Mouse (Mus musculus) layer of hippocampus, postnatal 36 days (tissue): ENCODE data around the gene Il1rl2. TPM values are rescaled to one million over a fixed set of nuclear protein-coding genes. Genes with fewer than 3 reads are reported as not detected.
"Not testable (repeated sequence)": the region's sequence is repeated elsewhere in the genome, so short reads cannot be mapped to it uniquely, and the experiment has no call there.

Source experiments
- DNase-seq, 2 experiments: peaks; one replicate each; pipeline ENCODE4 v3.0.0; 2022
- total RNA-seq, 2 experiments: library from RNA; stranded (reverse); gene quantifications; 2 replicates each; pipeline ENCODE4 v1.2.3; 2021

Gene Il1rl2
- under 1 TPM; 0.42 to 0.61 TPM for total RNA-seq

DNA sequence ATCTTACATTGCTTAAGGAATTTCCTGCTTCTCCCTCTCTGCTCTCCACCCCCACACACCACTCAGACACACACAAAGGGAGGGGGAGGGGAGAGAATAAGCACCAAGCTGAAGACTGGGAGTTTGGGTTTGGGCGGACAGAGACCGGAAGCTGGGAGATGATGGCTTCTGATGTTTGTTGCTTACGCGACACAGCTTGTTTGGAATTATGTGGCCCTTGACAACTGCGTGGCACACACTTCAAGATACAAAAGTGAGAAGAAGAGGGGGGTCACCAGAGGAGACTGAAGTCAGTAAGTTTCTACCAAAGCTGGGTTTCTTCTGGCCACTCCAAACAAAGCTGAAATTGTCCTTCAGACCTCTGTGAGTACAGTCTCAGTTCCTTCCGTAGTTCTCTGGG lies at the start of gene Il1rl2:
Gene Il1rl2, plus strand, starts transcription at position 154 of the 400 bp plus-strand sequence.
- no peak for DNase-seq

DNA sequence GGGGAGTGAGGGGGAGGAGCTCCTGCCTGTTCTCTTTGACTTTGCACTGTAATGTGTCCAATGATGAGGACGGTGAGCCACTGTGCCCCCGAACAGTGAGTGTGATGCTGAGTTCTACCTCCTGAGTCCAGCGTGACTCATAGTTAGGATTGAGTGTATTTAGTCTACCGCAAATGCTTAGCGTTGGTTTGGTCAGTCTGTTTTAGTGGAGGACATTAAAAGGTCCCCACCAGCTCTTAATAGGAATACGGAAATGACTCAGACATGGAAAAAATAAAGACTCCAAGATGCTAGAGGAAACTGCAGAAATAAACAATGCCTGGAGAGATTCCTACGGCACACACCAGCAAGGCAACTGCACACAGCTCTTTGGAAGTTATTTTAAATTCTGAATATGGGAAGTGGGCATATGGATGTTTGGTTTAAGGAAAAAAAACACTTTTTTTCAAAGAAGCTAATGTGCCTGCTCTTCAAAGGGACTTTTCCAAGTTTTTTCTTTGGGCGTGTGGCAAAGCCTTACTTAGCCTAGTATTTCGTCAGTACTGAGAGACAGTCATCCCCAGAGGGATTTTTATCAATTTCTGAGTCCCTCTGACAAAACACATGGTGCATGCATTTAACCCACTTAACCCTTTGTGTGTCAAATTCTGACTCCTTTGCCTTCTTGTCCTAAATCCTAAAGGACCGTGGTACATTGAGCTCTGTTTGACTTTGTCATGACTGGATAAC lies 49.0 kb upstream of the Il1rl2 start:
- no peak for DNase-seq

DNA sequence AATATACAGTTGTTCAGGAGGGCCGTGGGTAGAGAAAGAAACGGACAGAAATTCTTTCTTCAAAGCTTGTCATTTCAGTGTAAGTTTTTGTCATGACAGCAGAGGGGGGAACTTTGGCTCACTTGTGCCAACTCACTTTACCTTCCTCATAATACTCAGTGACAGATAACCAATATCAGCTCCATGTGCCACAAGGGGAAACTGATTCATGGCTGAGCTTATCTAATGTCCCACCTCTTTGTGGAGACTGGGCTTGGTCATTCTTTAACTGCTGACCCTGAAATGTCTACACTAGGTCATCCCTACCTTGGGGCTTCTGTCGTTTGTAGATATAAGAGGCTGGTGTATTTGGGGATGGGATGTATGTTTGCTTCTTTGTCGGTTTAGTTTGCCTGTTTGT lies 46.5 kb upstream of the Il1rl2 start:
- DNase-seq = no peak

DNA sequence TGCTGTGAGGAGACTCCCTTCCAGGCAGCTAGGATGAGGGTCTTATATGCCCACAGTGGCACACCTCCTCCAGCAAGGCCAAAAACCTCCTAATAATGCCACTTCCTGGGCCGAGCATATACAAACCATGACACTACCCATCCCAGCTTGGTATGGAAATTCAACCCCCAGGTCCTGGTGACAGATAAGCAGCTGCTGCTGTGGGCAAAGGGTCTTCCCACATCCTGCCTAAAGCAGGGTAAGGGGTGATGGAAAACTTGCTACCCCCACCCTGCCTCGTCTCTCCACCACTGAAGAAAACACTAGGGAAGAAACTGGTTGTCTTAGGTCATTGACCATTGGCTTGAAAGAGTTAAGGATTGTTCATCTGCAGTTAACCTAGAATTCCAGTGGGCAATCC lies 45.7 kb upstream of the Il1rl2 start:
- DNase-seq = no peak

DNA sequence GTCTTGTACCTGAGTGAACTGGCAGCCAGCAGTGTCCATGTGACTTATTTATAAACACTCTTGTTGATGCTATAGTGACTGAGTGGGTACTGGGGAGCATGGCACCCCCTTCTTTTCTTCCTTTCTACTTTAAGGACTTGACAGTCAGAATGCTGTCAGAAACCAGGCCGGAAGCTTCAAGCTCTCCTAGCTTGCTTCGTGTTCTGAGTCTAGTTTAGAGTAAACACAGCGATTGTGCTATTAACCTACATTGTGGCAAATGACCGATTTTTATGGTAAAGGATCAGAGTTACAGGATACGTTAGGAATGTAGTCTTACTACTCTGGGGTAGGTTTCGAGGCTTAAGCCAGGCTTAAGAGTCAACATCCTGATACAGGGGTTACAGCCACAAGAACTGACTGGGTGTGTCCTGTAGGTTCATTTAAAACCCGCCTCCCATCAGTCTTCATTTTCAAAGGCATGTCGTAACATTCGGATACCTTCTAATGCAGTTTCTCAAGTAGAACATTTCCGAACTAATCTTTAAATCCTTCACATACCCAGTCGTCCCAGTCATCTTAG lies 45.1 kb upstream of the Il1rl2 start:
- DNase-seq = no peak

DNA sequence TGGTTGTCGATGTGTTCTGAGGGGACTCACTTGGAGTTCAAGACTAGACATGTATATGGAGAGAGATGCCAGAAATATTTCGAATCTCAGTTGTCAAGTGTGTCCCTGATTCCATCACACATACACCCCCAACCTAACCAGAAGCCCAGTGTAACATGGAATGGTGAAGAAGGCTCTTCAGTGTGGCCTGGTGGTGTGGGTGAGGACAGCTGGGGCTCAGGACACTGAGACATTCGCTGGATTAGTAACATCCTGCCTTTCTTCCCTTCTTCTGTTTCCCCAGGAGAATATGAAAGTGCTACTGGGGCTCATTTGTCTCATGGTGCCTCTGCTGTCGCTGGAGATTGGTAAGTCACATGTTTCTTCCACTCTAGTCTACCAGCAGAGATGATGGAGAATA lies 42.5 kb upstream of the Il1rl2 start:
- no peak for DNase-seq

DNA sequence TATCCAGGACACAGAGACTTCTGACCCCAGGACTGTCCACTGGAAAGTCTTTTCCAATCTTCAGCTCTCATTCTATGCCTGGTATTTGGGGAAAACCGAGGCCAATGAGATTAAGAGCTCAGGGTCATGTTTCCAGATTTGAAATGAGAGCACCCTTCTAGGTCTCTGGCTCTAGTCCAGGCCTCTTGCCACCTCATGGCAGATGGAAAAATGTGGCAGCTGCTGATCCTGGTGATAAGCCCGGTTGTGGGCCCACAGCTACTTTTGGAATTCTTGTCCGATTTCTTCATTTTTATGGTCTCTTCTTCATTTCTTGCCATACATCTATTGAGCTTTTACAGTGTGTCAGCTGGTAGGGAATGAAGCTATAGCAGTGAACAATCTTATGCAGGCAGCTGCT lies 42.0 kb upstream of the Il1rl2 start:
- no peak for DNase-seq

DNA sequence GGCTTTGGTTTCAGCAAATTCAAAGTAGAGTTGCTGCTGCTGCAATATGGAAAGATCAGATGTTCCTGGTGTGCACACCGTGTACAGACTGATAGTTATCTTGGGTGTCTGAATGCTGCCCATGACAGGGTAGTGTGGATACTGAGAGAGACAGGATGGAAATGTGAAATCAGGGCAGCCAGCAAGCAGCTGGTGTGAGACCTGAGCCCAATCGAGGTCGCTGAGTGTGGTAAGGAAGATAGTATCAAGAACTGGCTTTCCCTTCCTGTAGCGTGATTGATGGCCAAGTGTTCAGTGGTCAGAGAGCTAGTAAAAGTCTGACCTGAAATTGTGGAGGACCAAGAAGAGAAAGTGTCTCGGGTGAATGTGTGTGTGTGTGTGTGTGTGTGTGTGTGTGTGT lies 40.4 kb upstream of the Il1rl2 start:
- DNase-seq = no peak

DNA sequence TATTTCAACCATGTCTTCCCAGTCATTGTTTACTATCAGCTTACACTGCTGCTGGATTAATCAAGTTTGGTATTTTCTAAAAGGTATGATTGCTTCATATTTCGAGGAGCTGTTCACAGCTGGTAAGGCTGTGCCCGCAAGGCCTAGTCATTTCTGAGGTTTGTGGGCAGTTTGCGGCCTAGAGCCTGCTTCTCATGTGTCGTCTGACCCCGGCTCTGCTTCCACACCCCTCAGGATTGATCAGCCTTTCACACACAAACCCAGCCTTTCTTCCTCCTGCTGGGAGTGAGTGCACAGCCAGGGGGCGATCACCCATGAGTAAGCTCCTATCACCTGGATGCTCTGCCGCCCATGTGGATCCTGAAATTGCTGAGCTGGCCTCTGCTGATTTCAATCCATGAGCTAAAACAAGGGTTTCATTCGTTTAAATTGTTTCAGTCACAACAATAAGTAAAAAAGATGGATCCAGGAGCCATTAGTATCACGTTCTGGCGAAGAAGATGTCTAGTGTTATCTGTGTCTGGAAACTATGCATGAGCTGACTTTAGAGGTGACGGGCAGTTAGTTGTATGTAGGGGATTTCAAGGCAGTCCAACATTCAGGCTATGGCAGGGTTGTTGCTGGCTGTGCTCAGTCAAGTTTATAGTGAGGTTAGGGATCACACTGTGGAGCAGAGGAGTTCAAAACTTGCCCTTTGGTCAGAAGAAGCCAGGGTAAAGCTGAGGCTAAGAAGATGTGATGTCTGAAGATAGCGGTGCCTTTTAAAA lies 33.7 kb upstream of the Il1rl2 start:
- DNase-seq = no peak

DNA sequence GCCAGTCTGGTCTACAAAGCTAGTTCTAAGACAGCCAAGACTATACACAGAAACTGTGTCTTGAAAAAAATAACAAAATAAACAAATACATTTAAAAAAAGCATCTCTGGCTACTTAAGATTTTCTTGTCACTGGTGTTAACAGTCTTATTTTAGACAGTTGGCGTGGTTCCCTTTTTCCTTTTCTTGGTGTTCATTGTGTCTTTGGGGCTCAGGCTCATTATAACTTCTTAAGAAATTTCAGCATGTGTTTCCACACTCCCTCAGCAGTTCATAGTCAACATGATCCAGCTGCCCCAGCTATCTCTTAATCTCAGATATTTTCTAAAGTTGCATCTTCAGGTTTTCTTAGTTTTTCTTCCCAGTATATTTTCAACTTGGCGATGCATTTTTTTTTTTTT lies 32.2 kb upstream of the Il1rl2 start:
- DNase-seq = no peak

DNA sequence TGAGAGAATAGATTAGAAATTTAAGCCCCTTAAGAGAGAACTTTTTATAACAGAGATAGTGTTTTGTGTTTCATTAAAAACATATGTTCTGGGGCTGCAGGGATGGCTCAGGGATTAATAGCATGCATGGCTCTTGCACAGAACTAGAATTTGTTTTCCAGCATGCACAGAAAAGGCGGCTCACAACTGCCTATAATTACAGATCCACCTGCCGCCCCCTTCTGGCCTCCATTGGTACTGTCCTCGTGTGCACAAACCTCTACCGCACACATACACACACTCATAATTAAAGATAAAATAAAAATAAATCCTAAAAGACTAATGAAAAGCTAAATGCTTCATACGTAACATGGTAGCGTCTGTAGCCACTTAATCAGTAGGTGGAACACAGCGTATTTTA lies 30.5 kb upstream of the Il1rl2 start:
- DNase-seq = no peak

DNA sequence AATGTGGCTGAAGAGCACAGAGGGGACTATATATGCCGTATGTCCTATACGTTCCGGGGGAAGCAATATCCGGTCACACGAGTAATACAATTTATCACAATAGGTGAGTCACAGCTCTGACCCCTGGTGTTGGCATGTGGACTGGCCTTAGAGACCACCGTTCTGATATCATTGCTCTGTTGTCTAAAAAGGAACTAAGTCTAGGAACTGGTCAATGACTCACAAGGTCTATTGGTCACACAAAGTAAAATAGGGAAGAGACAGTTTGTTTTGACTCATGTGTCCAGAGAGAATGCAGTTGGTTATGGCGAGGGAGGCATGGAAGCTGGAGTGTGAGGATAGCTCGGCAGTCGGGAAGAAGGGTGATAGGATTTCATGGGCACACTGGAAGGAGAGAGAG lies 29.6 kb upstream of the Il1rl2 start:
- DNase-seq = no peak

DNA sequence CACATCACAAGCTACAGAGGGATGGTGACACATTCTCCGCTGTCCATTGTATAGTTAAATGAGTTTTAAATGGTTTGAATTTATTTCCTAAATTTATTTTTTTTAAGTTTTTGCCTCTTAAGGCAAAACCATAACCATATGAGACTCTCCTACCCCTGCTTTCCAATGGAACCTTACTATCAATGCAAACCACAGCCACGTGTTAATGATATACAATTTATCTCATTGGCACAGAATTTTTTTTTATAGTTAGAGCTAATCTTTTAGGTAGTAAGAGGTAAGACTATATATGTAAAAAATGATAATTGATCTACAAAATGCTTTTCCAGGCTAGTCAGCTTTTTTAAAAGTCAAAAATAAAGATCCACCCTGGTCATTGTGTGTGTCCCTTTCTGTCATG lies 26.4 kb upstream of the Il1rl2 start:
- DNase-seq = no peak

DNA sequence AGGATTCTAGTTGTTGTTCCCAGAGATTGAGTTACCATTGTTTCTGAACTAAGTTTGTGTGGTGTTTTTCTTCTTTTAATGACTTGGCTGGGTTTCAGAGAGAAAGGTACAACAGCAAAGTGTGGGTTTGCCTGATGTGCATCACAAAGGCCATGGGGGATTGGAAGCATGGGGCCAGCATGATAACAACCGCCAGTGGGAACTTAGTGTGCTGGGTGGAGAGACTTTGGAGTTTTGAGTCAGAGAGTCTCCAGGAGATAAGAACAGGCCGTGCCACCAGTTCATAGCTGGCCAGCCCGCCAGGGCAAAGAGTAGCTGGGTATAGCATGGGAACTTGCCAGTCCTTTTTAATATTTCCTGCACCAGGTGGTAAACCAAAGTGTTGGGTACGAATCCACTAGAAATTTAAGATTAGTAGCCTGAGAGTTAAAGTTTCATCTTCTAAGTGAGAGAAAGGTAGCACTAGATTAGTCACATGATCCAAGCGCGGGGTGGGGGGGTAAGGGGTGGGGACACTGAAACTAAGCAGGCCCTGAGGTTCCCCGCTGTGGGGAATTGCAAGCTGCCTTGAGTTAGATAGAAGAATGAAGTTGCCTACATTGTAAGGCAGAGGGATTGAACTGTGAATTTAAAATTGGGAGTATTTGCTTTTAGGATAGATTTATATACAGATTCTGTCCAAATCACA lies 21.1 kb upstream of the Il1rl2 start:
- no peak for DNase-seq

DNA sequence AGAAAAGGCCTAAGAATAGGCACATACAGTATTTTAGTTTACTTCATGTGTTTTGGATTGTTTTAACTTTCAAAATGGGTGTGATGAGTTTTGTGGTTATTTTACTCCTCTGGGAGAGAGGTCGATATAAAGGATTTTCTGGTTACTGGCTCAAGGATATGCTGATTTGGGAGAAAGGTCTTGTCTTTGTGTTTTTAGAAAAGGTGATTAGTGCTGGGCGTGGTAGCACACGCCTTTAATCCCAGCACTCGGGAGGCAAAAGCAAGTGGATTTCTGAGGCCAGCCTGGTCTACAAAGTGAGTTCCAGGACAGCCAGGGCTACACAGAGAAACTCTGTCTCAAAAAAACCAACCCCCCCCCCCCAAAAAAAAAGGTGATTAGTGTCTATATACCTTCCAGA lies 20.1 kb upstream of the Il1rl2 start:
- DNase-seq = not testable (repeated sequence)

DNA sequence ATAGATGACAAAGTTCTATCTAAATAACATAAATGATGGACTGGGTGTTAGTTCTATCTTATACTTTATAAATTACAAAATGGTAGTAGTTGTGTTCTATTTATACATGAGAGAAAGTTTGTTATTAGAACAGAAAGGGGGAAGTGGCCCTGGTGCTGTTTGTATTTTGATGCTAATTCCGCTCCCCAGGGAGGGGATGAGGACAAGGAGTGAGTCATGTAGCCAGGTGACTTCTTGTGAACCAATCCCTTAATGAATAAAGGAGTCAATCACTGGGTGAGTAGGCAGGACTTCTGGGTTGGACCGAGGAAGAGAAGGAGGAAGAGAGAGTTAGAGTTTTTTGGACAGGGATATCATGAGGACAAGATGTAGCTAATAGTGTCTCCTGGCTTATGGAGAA lies 18.3 kb upstream of the Il1rl2 start:
- DNase-seq = no peak

DNA sequence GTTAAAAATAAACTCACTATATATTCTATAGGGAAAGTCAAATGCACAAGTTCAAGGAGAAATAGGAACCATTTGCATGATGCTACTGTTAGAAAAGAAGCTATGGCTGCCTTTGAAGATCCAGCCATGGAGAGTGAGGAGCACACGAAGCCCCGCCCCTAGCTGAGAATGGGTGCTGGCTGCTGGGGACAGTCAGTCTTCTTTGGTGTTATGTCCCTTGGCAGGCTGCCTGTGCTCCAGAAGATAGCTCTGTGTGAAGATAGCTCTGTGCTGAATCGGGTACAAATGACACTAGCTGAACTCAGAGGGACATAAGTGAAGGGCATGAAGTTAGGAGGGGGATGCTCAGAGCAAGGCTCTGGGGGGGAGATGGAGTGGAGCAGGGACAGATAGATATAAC lies 13.3 kb upstream of the Il1rl2 start:
- no peak for DNase-seq

DNA sequence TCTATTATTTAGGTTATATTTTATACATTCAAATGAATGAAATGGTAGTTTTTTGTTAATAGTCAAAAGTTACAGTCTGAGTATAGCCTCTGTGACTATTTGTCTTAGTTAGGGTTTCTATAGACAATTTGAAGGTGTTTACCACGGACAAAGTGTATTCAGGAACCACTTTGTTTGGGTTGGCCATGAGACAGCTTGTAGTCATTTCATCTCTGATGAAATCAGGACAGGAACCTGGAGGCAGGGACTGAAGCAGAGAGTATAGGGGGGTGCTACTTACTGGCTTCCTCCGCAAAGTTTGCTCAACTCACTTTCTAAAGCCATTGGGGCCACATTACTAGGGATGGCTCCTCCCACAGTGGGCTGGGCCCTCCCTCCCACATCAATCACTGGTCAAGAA lies 12.8 kb upstream of the Il1rl2 start:
- DNase-seq = no peak

DNA sequence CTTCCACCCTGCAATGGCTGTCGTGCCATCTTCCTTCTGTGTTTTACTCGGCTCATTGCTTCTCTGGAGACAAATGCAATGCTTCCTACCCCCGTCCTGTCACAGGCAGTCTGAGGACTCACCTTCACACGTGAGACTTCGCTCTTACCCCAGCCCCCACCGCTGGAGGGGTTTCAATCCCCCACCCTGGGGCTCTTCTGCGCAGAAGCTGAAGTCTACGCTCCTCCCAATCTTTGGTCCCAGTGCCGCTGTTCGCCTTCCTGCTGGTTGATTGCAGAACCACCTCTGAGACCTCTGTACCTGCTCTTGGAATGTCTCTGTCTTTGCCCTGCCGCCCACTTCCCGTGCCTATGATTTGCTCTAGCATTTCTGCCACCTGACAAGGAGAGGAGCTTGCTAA lies 10.4 kb upstream of the Il1rl2 start:
- no peak for DNase-seq

DNA sequence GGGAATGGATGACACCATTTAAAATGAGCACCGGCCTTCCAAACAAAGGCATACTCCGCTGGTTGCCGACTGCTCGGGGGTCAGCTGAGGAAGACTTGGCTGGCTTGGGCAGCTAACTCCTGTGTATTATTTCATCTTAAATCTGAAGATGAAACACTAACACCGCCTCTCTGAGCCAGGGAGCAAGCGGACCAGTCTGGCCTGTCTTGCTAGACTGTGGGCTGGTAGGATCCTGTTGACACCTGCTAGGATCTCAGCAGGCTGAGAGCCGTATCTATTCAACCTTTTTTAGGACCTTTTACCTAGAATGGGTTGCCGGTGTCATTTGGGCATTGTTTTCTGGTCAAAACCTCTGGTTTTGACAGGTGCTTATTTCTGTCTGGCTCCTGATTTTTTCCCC lies 6.8 kb upstream of the Il1rl2 start:
- DNase-seq = no peak

DNA sequence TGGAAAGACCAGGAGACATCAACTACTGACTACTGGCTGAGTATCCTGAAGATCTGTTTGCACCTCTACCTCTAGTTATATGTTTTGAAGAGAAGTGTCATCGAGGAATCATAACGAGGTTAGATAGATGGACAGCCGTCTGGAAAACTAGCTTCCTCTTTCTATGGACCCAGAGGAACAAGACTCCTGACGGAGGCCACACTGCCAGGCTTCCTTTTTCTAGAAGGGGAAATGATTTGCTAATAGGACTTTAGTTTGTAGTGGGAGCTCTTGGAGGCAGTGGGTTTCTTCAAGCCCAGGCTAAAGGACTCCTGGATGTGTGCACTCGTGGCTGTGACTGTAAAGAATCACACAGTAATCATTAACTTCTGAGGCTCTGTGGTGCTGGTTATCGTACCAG lies 2.6 kb upstream of the Il1rl2 start:
- no peak for DNase-seq

DNA sequence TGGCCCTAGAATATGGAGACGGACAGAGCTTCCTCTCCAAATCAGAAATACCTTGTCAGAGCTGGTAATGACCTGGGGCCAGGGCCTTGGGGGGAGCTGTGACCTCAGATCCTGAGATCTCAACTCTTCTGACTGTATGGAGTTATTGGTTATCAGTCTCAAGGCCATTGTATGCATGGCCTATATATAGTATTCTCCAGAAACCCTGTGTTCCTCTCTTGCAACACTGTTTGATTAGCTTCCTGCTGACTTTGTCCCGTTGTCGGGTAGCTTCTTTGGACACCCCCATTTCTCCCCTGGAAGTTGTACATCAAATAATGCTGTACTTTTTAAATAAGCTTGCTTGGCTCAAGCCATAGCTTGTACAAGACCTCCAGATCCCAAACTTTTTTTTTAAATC lies 1.9 kb upstream of the Il1rl2 start:
- no peak for DNase-seq

DNA sequence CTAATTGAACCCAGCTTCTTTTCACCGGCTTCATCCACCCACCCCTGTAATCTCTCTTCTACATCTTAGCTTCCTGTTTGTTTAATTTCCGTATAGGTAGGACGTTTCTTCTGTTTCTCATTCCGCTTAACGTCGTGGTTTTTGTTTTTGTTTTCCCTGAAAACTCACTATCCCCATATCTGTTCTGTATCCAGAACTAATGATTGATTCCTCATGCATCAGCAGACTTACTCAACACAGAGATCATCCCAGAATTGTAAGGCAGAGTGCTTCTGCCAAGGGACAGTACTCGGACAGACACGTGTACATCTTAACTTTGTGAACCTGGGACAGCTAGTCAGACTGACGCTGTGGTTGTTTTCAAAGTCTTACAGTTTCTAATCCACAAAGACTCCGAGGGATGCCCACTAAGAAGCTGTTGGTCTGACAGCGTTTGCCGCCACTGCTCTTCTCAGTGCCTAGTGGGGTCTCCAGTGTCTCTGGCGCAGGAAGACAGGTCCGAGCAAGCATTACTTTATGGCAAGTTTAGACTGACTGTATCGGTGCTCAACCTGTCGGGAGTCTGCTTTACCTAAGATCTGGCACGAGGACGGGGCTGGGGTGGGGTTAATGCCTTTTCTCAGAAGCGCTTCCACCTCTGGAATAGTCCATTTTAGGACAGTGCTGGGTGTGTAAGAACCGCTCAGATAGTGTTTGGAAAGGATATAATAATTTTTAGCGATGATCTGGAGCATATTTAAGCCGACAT lies 719 bp downstream of the Il1rl2 start:
- DNase-seq = no peak
